Mouse (Mus musculus) forebrain, embryonic 12.5 days (tissue): ENCODE data around the gene Odf3l2. TPM values are rescaled to one million over a fixed set of nuclear protein-coding genes. Genes with fewer than 3 reads are reported as not detected.

ENCODE experiments used
- ATAC-seq: fragments of 200-750 bp; cut with Nextera tagmentation; 2 replicates; pipeline ENCODE4 v1.8.0; 2017; ENCODE audit warnings: moderate TSS enrichment; ENCODE audit not compliant: low FRiP score
- H3K27ac ChIP-seq: fragments of 300-500 bp; sonication (generic); 2 replicates; pipeline ENCODE4 v1.5.1; 2016; ENCODE audit warnings: mild to moderate bottlenecking
- H3K27me3 ChIP-seq: fragments of 300-500 bp; sonication (generic); 2 replicates; pipeline ENCODE4 v1.6.1; 2016; ENCODE audit warnings: mild to moderate bottlenecking
- H3K36me3 ChIP-seq: fragments of 300-500 bp; sonication (generic); replicated peaks from 2 replicates; pipeline ENCODE4 v1.6.1; 2016; ENCODE audit warnings: mild to moderate bottlenecking
- H3K4me1 ChIP-seq: fragments of 300-500 bp; sonication (generic); 2 replicates; pipeline ENCODE4 v1.6.1; 2016
- H3K4me2 ChIP-seq: fragments of 300-500 bp; sonication (generic); 2 replicates; pipeline ENCODE4 v1.6.1; 2016; ENCODE audit warnings: mild to moderate bottlenecking, moderate library complexity
- H3K4me3 ChIP-seq: fragments of 300-500 bp; sonication (generic); replicated peaks from 2 replicates; pipeline ENCODE4 v1.5.1; 2016; ENCODE audit warnings: mild to moderate bottlenecking
- H3K9ac ChIP-seq: fragments of 300-500 bp; sonication (generic); 2 replicates; pipeline ENCODE4 v1.6.1; 2016; ENCODE audit warnings: mild to moderate bottlenecking
- H3K9me3 ChIP-seq: fragments of 300-500 bp; sonication (generic); 2 replicates; pipeline ENCODE4 v1.6.1; 2016
- WGBS: fragments of 180-500 bp; shearing (Covaris S2); methylation state at CpG from one replicate; pipeline ENCODE4 v1.1.7; 2016; 5-methylcytosine and 5-hydroxymethylcytosine counted together
- polyA plus RNA-seq: library from polyadenylated mRNA; unstranded; fragments of >200 nt; fragmentation: Nextera tagmentation; extraction: Ambion mirVana; gene quantifications from 2 replicates; pipeline ENCODE4 v1.2.1, GENCODE M21; 2016

Odf3l2 gene
- polyA plus RNA-seq, 1 experiment from 2014 or later: not detected

GRCm38 (mm10) chr10:79668771-79669575 lies 23.4 kb upstream of the Odf3l2 start, which contains the start of gene Tpgs1:
Gene Tpgs1 (plus strand): TSS chr10:79669369.
- H3K27ac ChIP-seq: peak within 1 kb of the TSS; percentile 96
- peaks cover 11% of the 10 kb centered on the region for H3K36me3 ChIP-seq
- WGBS: under 1% methylated on average over 45 of the region's 45 CpGs
- peaks cover 29% of the 10 kb centered on the region for H3K4me1 ChIP-seq
- peak within 1 kb of the TSS; percentile 83 for H3K9ac ChIP-seq
- H3K4me3 ChIP-seq: peak within 1 kb of the TSS; percentile 98
- no peaks in the 10 kb centered on the region for H3K9me3 ChIP-seq
- peak; percentile 85 for ATAC-seq
- peak within 1 kb of the TSS; percentile 88 for H3K4me2 ChIP-seq
- H3K27me3 ChIP-seq: no peaks in the 10 kb centered on the region

DNA sequence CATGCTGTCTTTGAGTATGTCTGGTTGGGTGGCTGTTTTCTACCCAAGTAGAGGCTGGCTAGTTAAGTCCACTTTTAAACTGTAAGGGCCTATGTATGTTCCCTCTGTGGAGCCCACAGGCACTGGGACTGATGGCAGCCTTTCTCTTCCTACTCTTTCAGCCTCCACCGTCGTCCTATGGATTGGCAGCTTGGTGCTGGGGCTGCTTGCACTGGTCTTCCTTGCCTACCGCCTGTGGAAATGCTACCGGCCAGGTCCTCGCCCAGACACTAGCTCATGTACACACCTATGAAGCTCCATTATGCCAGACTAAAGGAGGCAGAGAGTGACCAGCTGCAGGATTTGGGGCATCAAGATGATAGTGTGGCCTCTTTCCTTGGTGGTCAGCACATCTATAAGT lies 22.5 kb upstream of the Odf3l2 start:
- H3K9ac ChIP-seq: 0 out of 2 replicates have a peak overlapping the region, but pooled peaks have one; percentile 83
- 85% methylated on average over 5 of the region's 5 CpGs for WGBS

DNA sequence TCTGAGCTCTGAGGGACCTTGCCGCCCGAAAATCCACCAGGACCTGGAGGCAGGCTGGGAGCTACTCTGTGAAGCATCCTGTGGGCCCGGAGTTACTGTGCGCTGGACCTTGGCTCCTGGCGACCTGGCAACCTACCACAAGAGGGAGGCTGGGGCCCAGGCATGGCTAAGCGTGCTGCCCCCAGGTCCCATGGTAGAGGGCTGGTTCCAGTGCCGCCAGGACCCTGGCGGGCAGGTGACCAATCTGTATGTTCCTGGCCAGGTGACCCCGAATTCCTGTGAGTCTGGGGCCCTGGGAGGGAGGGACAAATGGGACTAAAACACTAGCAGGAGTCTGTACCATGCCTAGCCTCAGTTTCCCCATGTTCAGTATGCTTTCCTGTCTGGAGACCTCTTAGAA lies 21.0 kb upstream of the Odf3l2 start:
- 76% methylated on average over 9 of the region's 9 CpGs for WGBS
- Histone ChIP-seq H3K27me3 (no peaks in the 10 kb centered on the region), H3K9me3 (no peaks in the 10 kb centered on the region), H3K36me3 (no peaks in the 10 kb centered on the region), H3K9ac (no peak overlapping the region), H3K27ac (no peak overlapping the region), H3K4me1 (peaks cover 26% of the 10 kb centered on the region), H3K4me2 (no peak overlapping the region), H3K4me3 (no peak overlapping the region)
- ATAC-seq: no peak

More for the DNA sequence above, 22.5 kb upstream of the Odf3l2 start:
- Histone ChIP-seq H3K4me3 (no peak overlapping the region), H3K27me3 (no peaks in the 10 kb centered on the region), H3K27ac (no peak overlapping the region; the same call in 1 of the 2 replicates), H3K9me3 (no peaks in the 10 kb centered on the region), H3K4me2 (no peak overlapping the region), H3K36me3 (peaks cover 5% of the 10 kb centered on the region; the same call in 1 of the 2 replicates), H3K4me1 (peaks cover 29% of the 10 kb centered on the region)
- ATAC-seq: no peak

- H3K9me3 ChIP-seq: no peaks in the 10 kb centered on the region
- H3K27me3 ChIP-seq: no peaks in the 10 kb centered on the region
- no peak overlapping the region for H3K4me2 ChIP-seq
- H3K36me3 ChIP-seq: no peaks in the 10 kb centered on the region
- no peak overlapping the region for H3K4me3 ChIP-seq
- ATAC-seq: no peak
- no peak overlapping the region for H3K27ac ChIP-seq
- peaks cover 12% of the 10 kb centered on the region for H3K4me1 ChIP-seq
- no peak overlapping the region for H3K9ac ChIP-seq
- 79% methylated on average over 8 of the region's 8 CpGs for whole genome bisulfite sequencing
Observed at GRCm38 (mm10) chr10:79665051-79665450, 19.5 kb upstream of the Odf3l2 start.

GRCm38 (mm10) chr10:79664131-79664665 lies 18.7 kb upstream of the Odf3l2 start, which contains the start of gene Madcam1:
Gene Madcam1 (plus strand): TSS chr10:79664559.
- Histone ChIP-seq H3K4me2 (no peak within 1 kb of the TSS), H3K9me3 (no peaks in the 10 kb centered on the region), H3K27me3 (no peaks in the 10 kb centered on the region), H3K9ac (0 out of 2 replicates have a peak within 1 kb of the TSS, but pooled peaks have one; percentile 13), H3K4me3 (no peak within 1 kb of the TSS), H3K36me3 (no peaks in the 10 kb centered on the region), H3K4me1 (peaks cover 10% of the 10 kb centered on the region), H3K27ac (no peak within 1 kb of the TSS)
- peak; percentile 9; the same call in 1 of the 2 replicates for ATAC-seq
- 9% methylated on average over 13 of the region's 13 CpGs for WGBS

DNA sequence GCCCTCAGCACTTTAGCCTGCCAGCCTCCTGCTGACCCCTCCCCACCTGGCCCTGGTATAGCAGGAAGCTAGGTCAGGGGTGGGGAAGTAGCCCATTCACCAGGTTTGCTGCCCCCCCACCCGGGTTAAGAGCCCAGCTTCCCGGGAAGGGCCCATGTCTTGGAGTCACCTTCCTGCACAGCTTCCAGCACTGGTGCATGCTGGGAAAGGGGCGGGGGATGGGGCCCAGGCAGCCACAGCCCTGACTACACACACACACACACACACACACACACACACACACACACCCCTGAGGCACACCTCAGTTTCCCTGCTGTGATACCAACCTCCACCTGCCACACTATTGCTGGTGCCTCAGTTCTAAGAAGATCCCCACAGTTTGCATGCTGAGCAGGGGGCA lies 16.3 kb upstream of the Odf3l2 start:
- Histone ChIP-seq H3K36me3 (no peaks in the 10 kb centered on the region), H3K4me3 (no peak overlapping the region), H3K27me3 (no peaks in the 10 kb centered on the region), H3K9me3 (no peaks in the 10 kb centered on the region), H3K4me2 (no peak overlapping the region), H3K27ac (no peak overlapping the region), H3K9ac (no peak overlapping the region), H3K4me1 (0 out of 2 replicates have a peak, but pooled peaks cover 4% of the 10 kb centered on the region)
- WGBS: 65% methylated on average over 2 of the region's 3 CpGs
- no peak for ATAC-seq

DNA sequence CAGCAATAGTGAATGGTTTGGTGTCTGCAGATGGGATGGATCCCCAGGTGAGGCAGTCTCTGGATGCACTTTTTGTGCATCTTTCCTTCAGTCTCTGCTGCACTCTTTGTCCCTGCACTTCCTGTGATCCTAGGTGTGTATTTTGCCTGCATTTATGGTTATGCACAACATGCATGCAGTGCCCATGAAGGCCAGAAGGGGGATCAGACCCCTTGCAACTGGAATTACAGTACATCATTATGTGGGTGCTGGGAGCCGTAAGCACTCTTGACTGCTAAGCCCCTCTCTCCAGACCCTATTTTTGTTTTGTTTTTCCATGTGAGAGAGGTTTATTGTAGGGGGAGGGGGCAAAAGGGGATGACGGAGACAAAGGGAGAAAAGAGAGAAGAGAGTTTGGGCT lies 14.8 kb upstream of the Odf3l2 start:
- ATAC-seq: no peak
- no peak overlapping the region for H3K27ac ChIP-seq
- no peak overlapping the region for H3K4me3 ChIP-seq
- no peak overlapping the region for H3K4me2 ChIP-seq
- H3K4me1 ChIP-seq: peaks cover 7% of the 10 kb centered on the region; the same call in 1 of the 2 replicates
- H3K9me3 ChIP-seq: no peaks in the 10 kb centered on the region
- H3K27me3 ChIP-seq: no peaks in the 10 kb centered on the region
- 77% methylated on average over 2 of the region's 2 CpGs for WGBS
- H3K36me3 ChIP-seq: no peaks in the 10 kb centered on the region
- no peak overlapping the region for H3K9ac ChIP-seq

- ATAC-seq: no peak
Observed at GRCm38 (mm10) chr10:79658829-79659228, 13.3 kb upstream of the Odf3l2 start.

GRCm38 (mm10) chr10:79654946-79655395 lies 9.4 kb upstream of the Odf3l2 start:
- H3K4me2 ChIP-seq: no peak overlapping the region
- peak; percentile 76 for ATAC-seq
- 28% methylated on average over 1 of the region's 1 CpGs for WGBS
- no peak overlapping the region for H3K9ac ChIP-seq
- no peak overlapping the region for H3K4me3 ChIP-seq
- H3K4me1 ChIP-seq: peaks cover 16% of the 10 kb centered on the region
- H3K36me3 ChIP-seq: no peaks in the 10 kb centered on the region
- 0 out of 2 replicates have a peak overlapping the region, but pooled peaks have one; percentile 32 for H3K27ac ChIP-seq
- H3K27me3 ChIP-seq: peaks cover 4% of the 10 kb centered on the region
- H3K9me3 ChIP-seq: no peaks in the 10 kb centered on the region

More at GRCm38 (mm10) chr10:79658829-79659228, 13.3 kb upstream of the Odf3l2 start:
- Histone ChIP-seq H3K4me1 (peaks cover 16% of the 10 kb centered on the region), H3K9me3 (no peaks in the 10 kb centered on the region), H3K36me3 (no peaks in the 10 kb centered on the region), H3K4me2 (no peak overlapping the region), H3K4me3 (no peak overlapping the region), H3K27ac (no peak overlapping the region), H3K27me3 (peaks cover under 1% of the 10 kb centered on the region; the same call in 1 of the 2 replicates), H3K9ac (no peak overlapping the region)
- WGBS: 15% methylated on average over 4 of the region's 4 CpGs

- peaks cover 16% of the 10 kb centered on the region for H3K4me1 ChIP-seq
- no peak overlapping the region for H3K4me3 ChIP-seq
- H3K27ac ChIP-seq: no peak overlapping the region
- no peak overlapping the region for H3K9ac ChIP-seq
- no peak overlapping the region for H3K4me2 ChIP-seq
- H3K27me3 ChIP-seq: peaks cover 4% of the 10 kb centered on the region
- H3K36me3 ChIP-seq: no peaks in the 10 kb centered on the region
- WGBS: 85% methylated on average over 7 of the region's 7 CpGs
- ATAC-seq: no peak
- H3K9me3 ChIP-seq: no peaks in the 10 kb centered on the region
Observed at GRCm38 (mm10) chr10:79652789-79653188, 7.3 kb upstream of the Odf3l2 start.

- Histone ChIP-seq H3K27ac (no peak overlapping the region), H3K4me2 (no peak overlapping the region), H3K27me3 (peaks cover 4% of the 10 kb centered on the region), H3K4me3 (no peak overlapping the region), H3K9ac (no peak overlapping the region), H3K36me3 (no peaks in the 10 kb centered on the region), H3K4me1 (peaks cover 2% of the 10 kb centered on the region; the same call in 1 of the 2 replicates), H3K9me3 (no peaks in the 10 kb centered on the region)
- WGBS: 33% methylated on average over 7 of the region's 7 CpGs
- ATAC-seq: peak; percentile 44; the same call in 1 of the 2 replicates
Observed at GRCm38 (mm10) chr10:79649070-79649751, 3.7 kb upstream of the Odf3l2 start.
